Mouse (Mus musculus) adipocyte (in vitro differentiated cells): ENCODE measurements around the gene 2810006K23Rik.
A peak's percentile ranks its signal among the peaks of the same experiment; 100 is the strongest.
"Not testable (repeated sequence)": the region's sequence is repeated elsewhere in the genome, so short reads cannot be mapped to it uniquely, and the experiment has no call there.

ENCODE experiments used
- DNase-seq: peaks from one replicate; pipeline ENCODE4 v3.0.0-alpha.2; 2016; ENCODE audit warnings: low spot score

2810006K23Rik gene

GRCm38 (mm10) chr5:124327510-124328364 is at the start of gene 2810006K23Rik, which contains the start of gene Mphosph9:
Gene 2810006K23Rik, plus strand, starts transcription at chr5:124328089.
Gene Mphosph9, minus strand, starts transcription at chr5:124327972.
- peak; percentile 100 for DNase-seq

- DNase-seq: no peak
Observed at GRCm38 (mm10) chr5:124282854-124283253, 45.0 kb upstream of the 2810006K23Rik start.

DNA sequence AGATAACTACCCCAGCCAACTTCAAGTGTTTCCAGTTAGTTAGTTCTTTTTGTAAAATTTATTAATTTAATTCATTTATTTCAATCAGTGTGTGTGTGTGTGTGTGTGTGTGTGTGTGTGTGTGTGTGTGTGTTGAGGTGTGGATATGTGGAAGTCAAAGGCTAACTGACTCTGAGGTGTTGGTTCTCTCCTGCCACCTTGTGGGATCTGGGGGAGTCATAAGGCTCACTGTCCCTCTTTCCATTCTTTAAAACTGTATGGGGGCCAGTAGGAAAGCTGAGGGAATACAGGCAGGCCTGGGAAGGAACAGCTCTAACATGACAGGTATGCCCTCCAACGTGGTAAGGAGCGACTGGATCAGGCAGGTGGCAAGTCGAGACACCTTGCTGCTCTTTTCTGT is 43.6 kb upstream of the 2810006K23Rik start:
- DNase-seq: peak; percentile 23

GRCm38 (mm10) chr5:124287616-124288247 is 40.2 kb upstream of the 2810006K23Rik start:
- DNase-seq: no peak

DNA sequence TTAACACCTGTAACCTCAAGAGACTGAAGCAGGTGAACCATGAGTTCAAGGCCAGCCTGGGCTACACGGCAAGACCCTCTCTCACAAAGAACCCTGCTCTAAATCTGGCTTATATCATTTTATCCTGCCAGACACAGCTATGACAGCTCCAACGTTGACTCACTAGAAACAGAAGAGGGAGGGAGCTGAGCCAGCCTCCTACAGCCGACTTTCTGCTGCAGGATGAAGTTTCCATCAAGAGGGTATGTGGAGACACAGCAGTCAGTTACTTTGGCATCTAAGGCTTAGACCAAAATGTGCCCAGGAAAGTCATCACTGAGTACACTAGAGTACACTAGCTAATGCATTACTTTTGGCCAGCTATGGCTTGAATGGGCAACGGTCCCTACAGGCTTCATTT is 37.7 kb upstream of the 2810006K23Rik start:
- no peak for DNase-seq

DNA sequence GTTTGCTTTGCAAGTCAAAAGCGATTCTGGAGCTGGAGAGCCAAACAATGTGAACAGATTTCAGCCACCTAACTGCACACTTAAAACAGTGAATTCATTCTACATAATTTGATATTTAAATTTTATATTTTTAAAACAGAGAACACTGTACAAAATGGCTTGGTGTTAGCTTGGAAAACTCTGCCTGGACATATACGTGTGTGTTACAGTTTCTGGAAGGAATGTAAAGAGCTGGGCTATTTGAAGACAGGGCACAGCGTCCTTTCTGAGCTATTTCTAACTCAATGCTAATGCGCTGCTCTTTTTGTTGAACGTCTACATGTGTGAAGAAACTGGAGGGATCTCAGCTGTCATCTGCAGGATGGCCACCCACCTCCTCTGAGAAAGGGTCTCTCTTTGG is 33.9 kb upstream of the 2810006K23Rik start:
- no peak for DNase-seq

- DNase-seq: no peak
Observed at GRCm38 (mm10) chr5:124296475-124296874, 31.4 kb upstream of the 2810006K23Rik start.

GRCm38 (mm10) chr5:124299307-124299706 is 28.6 kb upstream of the 2810006K23Rik start:
- DNase-seq: peak; percentile 41

- DNase-seq: no peak
Observed at GRCm38 (mm10) chr5:124300132-124300531, 27.8 kb upstream of the 2810006K23Rik start.

DNA sequence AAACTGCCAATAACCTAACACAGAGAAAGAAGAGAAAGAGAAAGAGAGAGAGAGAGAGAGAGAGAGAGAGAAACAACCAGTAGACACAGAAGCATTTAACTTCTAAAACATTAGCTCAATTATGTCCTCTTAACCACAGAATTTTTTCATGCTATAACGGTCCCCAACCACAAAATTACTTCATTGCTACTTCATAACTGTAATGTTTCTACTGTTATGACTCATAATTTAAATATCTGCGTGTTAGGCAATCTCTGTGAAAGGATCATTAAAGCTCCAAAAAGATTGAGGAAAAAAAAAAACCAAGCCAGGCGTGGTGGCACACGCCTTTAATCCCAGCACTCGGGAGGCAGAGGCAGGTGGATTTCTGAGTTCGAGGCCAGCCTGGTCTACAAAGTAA is 25.0 kb upstream of the 2810006K23Rik start:
- DNase-seq: peak; percentile 27

DNA sequence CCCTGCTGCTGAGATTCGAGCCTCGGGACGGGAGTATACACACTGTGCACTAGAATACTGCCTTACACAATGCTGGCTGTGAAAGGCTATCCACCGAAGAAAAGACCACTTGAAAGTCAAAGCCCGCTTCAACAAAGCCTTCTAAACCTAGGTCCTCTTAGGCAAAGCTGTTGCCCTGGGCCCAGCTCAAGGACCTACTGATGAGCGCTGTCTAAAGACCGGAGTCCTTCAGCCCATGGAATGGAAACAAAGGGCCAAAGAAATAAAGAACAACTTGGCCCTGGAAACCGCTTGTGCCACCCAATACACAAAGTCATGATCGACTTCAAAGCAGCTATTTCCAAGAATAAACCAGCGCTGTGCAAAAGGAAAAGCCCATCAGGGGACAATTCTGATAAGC is 18.7 kb upstream of the 2810006K23Rik start:
- no peak for DNase-seq

- no peak for DNase-seq
Observed at GRCm38 (mm10) chr5:124310091-124310490, 17.8 kb upstream of the 2810006K23Rik start.

DNA sequence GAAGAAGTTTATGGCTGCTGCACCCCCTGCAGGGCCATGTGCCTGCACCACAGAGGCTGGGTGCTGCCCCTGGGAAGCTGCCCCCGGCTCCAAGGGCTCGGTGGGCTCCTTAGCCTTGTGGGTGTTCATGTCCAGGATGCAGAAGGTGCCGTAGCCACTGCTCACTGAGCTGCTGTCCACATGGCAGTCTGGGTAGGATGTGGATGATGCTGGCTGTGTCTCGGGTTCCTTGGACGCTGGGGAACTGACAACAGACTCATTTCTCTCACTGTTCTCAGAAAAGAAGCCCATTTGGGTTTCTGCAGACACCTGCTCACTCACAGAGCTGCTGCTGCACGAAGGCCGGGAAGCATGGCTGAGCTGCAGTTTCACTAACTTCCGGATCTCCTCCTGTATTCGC is 12.4 kb upstream of the 2810006K23Rik start:
- DNase-seq: no peak

DNA sequence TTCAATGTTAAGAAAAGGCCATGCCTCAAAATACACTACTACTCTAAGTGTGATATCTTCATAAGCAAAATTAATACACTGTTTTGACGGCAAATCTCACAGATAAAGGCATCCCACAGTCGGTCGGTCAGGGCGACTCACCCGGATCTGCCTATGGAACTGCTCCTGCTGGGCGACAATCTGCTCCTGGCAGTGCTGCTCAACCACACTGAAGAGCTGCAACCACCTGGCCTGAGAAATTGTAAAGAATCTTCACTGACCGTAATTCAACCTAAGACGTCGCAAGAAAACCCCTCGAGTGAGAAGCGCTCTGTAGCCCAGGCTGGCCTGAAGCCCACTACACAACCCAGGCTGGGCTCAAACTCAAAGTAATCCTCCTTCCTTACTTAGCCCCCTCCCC is 11.9 kb upstream of the 2810006K23Rik start:
- no peak for DNase-seq

GRCm38 (mm10) chr5:124317648-124318047 is 10.2 kb upstream of the 2810006K23Rik start:
- no peak for DNase-seq

DNA sequence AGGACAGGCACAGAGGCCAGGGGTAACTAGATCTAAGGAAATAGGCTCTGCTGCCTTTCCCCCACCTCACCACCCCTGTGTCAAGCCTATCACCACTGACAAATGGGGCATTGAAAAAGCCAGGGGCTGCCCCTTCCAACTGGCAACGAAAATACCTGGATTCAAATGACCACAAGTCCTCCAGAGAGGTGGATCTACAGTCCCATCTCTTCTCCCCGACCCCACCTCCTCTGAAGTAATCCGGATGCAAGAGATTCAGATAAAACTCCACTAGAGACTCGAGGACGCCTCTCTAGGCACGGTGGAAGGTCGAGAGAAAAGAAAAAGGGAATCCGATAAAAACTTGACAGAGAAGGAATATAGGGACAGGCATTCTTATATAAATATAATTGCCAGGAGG is 1.1 kb upstream of the 2810006K23Rik start:
- peak; percentile 17 for DNase-seq

DNA sequence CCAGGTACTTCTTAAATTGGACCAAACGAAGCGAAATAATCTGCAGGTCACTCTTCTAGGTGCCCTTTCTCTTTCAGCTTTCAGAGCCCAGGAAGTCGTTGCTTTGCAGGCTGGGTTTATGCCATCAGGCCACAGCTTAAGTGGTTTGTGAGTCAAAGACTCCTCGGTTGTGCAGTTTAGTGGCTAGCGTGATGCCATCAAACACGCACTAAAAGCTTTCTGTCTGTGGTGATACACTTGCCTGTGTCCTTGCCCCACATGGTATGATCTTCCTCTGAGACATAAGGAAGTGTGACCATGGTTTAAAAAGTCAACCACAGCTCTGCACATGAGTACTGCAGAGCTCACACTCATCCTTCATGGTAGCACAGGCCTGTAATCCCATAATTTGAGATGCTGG is 2.2 kb downstream of the 2810006K23Rik start:
- no peak for DNase-seq

- no peak for DNase-seq
Observed at GRCm38 (mm10) chr5:124334392-124334791, 6.5 kb downstream of the 2810006K23Rik start.

GRCm38 (mm10) chr5:124337103-124337502 is 9.2 kb downstream of the 2810006K23Rik start:
- DNase-seq: no peak

DNA sequence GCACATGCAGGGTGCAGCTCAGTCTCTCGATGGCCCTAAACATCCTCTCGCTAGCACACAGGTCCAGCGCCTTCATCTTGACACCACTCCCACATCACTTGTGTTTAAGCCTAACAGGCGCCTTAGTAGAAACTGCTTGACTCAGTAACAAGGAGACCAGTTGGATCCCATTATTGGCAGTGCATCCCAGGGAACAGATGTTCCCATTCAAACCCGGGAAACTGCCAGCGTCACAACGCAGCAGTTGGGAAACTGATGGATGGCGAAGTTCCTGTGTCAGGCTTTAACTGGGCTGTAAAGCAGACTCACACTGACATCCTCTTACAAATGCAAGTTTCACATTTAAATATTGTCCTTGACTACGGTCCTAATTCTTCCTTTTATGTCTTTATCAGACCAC is 10.0 kb downstream of the 2810006K23Rik start:
- no peak for DNase-seq

DNA sequence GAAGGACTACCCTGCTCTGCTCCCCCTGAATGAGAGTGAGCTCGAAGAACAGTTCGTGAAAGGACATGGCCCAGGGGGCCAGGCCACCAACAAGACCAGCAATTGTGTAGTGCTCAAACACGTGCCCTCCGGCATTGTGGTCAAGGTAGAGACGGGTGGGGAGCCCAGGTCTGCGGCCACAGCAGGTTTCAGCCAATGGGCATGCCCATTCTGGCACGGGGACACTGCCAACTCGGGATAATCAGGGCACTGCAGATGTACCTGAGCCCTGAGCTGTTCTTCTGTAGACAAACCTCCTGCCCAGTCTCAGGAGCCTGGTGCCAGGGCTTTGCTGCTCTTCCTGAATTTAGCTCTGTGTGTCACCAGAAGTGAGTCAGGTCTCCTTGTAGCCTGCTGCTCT is 10.9 kb downstream of the 2810006K23Rik start:
- no peak for DNase-seq

DNA sequence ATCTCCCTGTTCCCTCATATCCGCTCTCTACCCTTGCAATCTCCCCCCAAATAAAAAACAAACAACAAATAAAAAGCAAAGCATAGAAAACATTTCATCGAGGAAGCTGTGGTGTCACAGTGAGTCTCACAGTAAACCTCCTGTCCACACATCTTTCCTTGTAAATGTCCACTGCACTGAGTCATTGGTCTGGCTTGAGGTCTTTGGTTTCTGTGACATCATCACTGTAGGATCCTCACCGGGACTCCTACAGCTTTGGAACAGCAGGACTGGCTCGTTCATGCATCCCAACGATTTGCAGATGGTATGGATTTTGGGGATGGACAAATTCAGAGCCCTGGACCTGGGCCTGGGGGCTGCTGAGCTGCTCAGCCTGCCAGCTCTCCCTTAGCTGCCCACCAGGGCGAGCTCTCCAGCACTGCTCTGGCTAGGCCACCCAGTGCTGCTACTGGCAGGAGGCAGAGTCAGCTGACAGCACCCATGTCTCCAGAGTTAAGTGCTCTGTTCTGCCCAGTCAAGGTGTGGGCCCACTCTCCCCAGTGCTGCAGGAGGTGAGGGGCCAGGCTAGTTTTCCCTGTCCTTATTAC is 14.0 kb downstream of the 2810006K23Rik start:
- not testable (repeated sequence) for DNase-seq

GRCm38 (mm10) chr5:124342897-124343296 is 15.0 kb downstream of the 2810006K23Rik start:
- DNase-seq: no peak
